Mouse (Mus musculus): ENCODE results near the gene Hydin.

The Hydin gene

DNA sequence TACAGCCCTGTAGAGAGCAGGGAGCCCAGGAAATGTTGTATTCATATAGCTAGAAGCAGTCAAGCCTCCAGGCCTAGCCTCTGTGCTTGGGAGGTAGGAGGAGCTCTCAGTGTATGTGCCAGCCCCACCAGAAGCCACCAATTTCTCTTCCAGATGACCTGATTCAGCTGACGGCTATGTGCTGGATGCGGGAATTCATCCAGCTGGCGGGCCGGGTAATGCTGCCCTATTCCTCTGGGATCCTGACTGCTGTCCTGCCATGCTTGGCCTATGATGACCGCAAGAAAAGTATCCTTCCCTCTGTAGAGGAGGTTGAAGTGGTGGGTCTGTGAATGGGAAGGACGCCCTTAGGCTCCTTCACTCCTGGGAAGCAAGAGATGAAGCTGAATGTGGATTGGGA is 369.4 kb downstream of the Hydin start:
- DNase-seq (ENCODE audit: low spot score): no peak

DNA sequence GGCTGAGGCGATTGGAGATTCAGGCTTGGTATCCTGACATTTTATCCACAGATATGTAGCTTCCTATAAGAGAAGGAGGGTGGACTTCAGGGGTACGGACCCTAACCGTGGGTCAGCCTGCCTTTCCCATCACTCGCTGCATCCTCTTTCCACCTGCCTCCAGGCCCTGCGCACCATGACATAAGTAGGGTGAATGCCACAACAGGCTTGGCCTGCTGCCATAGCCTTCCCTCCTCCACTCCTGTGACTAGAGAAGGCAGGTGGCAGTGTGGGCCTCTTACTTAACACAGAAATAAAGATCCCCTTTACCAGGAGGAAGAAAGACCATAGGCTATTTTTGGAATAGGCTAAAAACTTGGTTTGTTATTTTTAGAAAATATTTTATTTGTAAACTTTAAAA is 375.6 kb downstream of the Hydin start:
- DNase-seq (ENCODE audit: low spot score): no peak

DNA sequence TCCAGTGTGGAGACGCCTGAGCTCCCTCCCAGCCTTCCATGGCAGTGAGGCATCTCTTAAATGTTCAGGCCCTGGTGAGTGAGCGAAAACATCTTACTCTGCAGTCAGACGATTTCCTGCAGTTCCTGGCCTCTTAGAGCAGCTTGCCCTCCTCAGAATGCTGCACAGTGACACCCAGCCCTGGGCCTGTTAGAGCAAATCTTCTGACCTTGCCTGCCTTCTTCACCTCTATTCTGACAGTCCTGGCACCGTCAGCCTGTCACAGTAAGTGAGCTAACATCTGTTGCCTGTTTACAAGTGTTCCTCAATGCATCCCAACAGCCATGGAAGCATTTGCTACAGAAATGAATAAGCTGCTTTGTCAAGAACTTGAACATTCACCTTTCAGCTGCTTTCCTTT is 376.4 kb downstream of the Hydin start:
- no peak for DNase-seq (ENCODE audit: low spot score)

DNA sequence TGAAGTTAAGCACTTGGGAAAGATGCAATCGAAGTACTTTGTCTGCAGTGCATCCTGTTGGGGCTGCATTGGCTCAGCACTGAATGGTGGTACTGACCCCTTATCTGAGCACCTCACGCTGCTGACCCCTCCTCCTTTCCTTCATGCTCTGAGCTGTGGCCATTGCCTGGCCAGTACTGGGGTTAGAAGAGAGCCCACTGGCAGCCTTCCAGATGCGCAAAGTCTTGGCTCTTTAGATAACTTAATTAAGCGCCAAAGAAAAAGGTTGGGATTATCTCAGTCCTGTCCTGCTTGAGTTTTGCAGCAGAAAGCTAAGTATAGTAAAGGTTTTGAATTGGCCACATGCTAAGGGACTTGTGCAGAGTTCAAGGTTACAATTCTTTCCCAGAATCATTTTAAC is 377.6 kb downstream of the Hydin start:
- no peak for DNase-seq (ENCODE audit: low spot score)

DNA sequence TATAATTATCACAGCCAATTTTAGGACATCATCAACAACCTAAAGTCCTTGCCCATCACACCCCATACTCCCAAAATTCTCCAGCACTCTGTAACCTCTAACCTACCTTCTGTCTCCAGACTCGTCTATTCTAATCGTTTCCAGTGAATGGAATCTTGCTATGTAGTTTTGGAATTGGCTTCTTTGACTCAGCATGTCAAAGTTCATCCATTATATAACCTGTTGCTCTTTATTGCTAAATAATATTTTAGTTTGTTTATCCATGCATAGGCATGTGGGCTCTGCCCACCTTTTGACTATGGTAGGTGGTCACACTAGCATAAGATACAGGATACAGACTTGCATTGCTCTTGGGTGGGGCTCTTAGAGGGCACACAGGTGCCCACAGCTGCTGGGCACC is 378.1 kb downstream of the Hydin start:
- no peak for DNase-seq (ENCODE audit: low spot score)

DNA sequence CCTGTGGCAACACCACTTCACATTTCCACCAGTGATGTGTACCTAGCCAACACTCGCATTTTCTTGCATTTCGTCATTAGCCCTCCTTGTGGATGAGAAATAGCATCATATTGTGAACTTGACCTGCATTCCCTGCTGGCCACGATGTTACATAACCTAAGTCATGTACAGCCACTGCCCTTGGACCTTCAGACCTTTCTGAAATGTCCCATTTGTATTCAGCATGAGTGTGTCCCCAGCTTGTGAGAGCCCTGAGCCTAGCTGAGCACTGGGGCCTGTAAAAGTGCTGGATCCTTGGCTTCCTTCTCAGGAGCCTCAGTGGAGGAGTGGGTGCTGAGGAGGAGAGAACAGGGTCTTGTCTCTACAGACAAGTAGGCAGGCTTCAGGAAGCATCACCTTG is 378.6 kb downstream of the Hydin start:
- DNase-seq (ENCODE audit: low spot score): no peak

DNA sequence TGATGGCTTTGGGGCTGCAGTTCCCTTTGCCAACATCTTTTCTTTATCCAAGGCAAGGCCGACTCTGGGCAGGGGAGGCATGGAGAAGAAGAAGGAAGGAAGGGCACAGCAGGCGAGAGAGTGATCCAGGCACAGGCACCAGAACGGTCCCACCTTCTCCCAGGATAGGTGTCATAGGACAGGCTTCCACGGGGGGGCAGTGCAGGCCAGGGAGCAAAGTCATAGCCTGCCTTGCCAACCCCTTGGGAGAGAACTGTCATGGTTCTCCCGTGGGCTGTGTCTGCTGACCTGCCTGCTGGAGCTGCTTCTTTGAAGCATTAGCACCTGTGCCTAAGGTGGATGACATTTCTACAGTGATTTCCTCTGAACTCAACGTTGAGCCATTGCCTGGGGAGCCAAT is 379.3 kb downstream of the Hydin start:
- peak; percentile 70 for DNase-seq (ENCODE audit: low spot score)

DNA sequence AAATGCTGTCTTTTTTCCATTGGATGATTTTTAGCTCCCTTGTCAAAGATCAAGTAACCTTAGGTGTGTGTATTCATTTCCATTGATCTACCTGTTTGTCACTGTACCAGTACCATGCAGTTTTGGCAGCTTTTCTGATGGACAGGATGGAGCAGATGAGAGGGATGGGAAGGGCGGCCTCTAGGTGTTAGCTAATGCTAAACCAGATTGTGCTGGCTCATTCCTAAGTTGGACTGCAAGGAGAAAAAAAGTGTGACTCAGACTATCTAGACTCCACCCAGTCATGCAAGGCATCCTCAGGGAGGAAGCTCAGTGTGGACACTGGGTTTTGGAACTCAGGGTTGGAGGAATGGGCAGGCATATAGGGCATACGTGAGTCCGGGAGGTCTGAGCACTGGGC is 381.8 kb downstream of the Hydin start:
- no peak for DNase-seq (ENCODE audit: low spot score)

DNA sequence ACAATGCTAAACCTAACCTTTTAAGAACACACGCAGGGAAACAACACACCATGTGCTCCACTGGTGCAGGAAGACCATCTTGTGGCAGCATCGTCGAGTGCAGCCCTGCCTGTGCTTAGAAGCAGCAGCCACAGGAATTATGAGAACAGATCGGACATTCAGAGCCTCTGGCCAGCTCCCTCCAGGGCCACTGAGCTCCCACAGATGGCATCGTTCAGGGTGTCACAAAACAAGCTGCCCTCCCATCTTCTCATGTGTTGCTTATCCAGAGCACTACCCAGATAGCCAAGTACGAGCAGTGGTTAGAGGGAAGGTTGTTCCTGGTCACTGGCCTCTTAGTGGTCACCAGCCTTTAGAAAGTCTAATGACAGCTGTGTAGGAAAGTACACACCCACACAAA is 382.5 kb downstream of the Hydin start:
- DNase-seq (ENCODE audit: low spot score): no peak

DNA sequence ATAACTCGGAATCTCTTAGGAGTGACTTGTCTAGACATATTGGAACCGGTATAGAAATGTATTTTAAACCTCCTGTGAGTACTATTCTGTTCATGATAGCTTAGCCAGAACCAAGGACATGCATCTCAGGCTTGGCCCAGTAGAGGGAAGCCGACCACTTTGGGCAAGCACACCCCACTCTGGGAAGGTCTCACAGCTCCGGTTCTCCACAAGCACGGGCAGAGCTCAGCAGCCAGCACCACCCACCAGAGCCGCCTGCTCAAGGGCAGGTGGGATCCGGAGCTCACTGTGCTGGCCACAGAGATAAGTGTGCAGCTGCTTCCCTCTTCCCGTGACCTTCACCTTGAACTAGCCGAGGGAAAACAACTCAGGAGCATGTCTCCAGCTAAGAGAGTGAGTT is 384.1 kb downstream of the Hydin start:
- no peak for DNase-seq (ENCODE audit: low spot score)

DNA sequence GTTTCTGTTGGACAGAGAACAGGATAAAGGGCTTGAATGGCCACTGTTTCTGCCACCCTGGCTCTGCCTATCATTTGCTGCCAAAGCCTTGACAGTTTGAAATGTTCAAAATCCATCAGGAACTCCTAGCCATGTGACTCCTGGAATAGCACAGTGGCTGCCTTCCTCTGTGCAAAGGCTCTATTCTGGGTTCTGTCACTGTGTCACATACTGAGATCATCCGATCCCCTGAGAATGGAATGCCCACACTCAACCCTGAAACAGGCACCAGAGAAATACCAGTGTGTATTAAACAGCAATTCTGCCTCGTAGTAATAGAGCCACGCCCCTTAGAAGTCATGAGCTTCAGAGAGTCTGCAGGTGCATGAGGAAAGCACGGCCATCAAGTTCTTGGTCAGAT is 385.1 kb downstream of the Hydin start:
- no peak for DNase-seq (ENCODE audit: low spot score)

DNA sequence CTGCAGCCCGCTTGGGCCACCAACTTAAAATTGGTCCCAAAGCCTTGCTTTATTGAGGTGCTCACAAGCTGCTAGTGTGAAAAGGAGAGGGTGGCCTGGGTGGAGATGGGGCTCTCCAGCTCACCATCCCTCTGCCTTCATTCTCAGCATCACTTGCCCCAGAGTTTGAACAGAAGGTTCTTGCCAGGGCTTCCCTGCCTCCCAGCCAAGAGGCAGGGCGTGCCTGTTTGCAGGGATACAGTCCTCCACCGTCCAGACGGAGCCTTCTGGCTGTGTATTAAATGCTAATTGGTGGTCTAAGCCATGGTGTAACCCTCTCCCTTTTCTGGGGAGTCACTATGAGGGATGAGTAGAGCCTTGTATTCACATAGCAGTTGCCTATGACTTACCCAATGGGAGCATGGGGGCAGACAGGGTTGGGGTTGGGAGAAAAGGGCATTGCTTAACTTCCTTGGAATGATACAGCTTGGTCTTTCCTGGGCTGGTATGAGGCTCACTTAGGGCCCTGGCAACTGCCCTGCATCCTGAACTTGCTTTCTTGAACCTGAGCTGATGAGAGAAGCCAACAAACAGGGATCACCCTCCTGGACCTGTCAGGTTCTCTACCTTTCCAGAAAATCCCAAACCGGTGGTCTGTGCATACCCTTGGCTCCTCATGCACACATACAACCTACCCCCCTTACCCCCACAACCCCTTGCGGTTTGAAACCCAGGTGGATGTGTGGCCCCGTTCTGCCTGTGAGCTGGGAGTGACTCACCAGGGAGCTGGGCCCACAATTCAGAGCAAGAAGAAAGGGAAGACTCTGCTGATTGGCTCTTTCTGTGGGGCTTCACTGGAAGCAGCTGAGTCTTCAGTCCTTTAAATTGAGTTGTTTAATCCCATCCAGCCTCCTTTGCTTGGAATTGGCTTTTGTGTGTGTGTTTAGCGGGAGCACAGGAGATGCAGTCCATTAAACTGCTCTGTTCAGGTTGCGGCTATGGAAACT is 387.6 kb downstream of the Hydin start:
- DNase-seq (ENCODE audit: low spot score): no peak

DNA sequence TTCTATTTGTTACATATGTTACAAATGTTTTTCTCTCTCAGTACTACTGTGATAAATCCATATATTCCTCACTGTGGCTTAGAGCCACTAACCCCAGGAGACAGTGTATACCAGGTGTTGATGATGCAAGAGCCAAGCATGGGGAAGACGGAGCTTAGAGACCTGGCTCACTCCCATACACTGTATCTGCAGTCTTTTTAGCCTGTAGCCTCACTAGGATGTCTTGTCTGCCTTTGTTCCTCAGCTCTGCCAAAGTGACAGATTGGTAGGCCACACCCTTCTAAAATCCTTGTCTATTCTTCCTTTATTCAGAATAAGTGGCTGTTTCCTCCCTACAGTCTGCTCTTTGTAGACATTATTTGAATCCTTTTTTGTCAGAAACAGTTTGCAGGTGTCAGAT is 389.1 kb downstream of the Hydin start:
- no peak for DNase-seq (ENCODE audit: low spot score)

DNA sequence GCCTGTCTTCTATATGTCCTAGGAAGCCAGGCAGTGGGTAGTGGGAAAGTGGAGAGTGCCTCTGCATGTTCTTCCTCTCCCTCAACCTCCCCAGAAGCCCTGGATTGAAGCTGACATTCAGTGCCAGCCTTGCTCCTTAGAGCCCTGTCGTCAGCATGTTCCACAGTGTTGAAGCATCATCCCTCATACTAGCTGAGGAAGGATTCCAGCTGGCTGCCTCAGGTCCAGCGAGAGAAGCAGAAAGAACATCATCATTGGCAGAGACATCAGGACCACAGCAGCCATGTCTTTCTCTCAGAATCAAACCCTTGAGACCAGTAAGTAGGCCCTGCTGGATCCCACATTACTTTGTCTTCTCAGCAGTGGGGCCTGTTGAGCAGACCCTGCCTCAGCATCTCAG is 390.9 kb downstream of the Hydin start:
- DNase-seq (ENCODE audit: low spot score): no peak
